Mouse (Mus musculus): ENCODE measurements around the gene Amacr. TPM values are rescaled to one million over a fixed set of nuclear protein-coding genes. Genes with fewer than 3 reads are reported as not detected.

Gene Amacr
- polyA plus RNA-seq, 1 experiment from 2014 or later: 22.9 TPM

DNA sequence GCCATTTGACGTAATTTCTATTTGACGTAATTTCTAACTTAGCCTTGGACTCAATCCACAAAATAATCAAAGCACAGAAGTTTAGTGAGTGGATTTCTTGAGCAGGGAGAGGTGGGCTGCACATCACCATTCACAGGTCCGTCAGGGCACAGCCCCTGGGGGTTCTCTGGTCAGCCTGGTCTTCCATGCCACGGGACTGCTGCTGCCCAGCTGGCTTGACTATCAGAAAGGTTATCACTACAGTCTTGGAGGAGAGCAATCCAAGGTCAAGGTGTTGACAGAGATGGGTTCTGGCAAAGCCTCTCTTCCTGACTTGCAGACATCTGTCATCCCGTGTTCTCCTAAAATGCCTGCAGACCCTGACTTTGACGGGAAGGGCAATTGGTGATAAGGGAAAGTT is 23.1 kb downstream of the Amacr start:
- WGBS: 39% methylated on average over 6 of the region's 6 CpGs
- no peaks in the 10 kb centered on the region for H3K27me3 ChIP-seq (ENCODE audit: control insufficient read depth, insufficient read depth, low read length)
- H3K4me3 ChIP-seq (ENCODE audit: low read length): no peak overlapping the region
- no peaks in the 10 kb centered on the region for H3K36me3 ChIP-seq (ENCODE audit: control insufficient read depth, insufficient read depth)
- no peaks in the 10 kb centered on the region for H3K4me1 ChIP-seq (ENCODE audit: control insufficient read depth, insufficient read depth, low read length)
- H3K27ac ChIP-seq (ENCODE audit: low read length): no peak overlapping the region
- H3K9me3 ChIP-seq (replicated peaks; ENCODE audit: control insufficient read depth, low read length): no peaks in the 10 kb centered on the region
- H3K4me2 ChIP-seq (ENCODE audit: low read depth, low read length): no peak overlapping the region
- no peak overlapping the region for H3K9ac ChIP-seq (ENCODE audit: low read length)
- ATAC-seq (replicated peaks; ENCODE audit: extremely low read depth, insufficient read depth, low FRiP score): no peak

DNA sequence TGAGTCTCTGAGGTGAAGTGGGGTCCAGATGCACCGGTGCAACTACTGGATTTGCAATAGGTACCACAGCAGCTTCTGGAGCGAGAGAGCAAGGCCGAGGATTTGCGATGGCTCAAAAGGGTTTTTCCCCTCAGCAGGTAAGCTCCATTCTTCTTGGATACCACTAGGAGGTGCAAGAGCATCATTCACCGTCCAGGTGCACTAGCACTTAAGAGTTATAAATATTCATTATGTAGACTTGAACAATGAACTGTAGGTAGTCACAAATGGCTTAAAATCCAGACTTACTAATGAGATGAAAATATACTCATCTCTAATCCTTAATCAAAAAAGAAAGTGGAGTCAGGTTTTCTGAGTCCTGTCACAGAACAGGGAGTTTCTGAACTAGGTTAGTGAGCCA is 27.2 kb downstream of the Amacr start:
- Histone ChIP-seq H3K27me3 (ENCODE audit: control insufficient read depth, insufficient read depth, low read length) (no peaks in the 10 kb centered on the region), H3K9me3 (replicated peaks; ENCODE audit: control insufficient read depth, low read length) (no peaks in the 10 kb centered on the region), H3K4me1 (ENCODE audit: control insufficient read depth, insufficient read depth, low read length) (no peaks in the 10 kb centered on the region), H3K27ac (ENCODE audit: low read length) (no peak overlapping the region), H3K4me2 (ENCODE audit: low read depth, low read length) (no peak overlapping the region), H3K36me3 (ENCODE audit: control insufficient read depth, insufficient read depth) (no peaks in the 10 kb centered on the region), H3K9ac (ENCODE audit: low read length) (no peak overlapping the region), H3K4me3 (ENCODE audit: low read length) (no peak overlapping the region)
- 22% methylated on average over 5 of the region's 5 CpGs for WGBS
- ATAC-seq (replicated peaks; ENCODE audit: extremely low read depth, insufficient read depth, low FRiP score): no peak

DNA sequence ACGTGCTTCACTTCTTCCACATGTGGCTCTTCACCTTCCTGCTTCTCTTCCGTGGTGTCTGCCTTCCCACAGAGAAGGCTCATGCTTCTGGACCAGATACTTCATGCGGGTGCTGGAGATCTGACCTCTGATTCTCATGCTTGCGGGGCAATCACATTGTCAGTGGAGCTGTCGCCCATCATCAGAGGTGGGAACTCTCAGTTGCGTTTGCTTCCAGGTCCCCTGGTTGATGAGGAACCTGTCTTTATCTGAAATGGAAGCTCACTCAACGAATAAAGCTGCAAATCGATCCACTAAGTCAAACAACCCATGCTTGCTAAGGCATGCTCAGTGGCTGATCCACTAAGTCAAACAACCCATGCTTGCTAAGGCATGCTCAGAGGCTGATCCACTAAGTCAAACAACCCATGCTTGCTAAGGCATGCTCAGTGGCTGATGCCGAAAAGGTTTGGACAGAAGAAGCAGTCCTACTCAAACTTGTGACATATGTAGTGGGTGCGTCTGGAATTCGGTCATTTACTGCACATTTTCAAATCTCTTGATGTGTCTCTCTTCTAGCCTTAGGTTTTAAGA is 29.5 kb downstream of the Amacr start:
- Histone ChIP-seq H3K27ac (ENCODE audit: low read length) (no peak overlapping the region), H3K4me1 (ENCODE audit: control insufficient read depth, insufficient read depth, low read length) (no peaks in the 10 kb centered on the region), H3K4me2 (ENCODE audit: low read depth, low read length) (no peak overlapping the region), H3K27me3 (ENCODE audit: control insufficient read depth, insufficient read depth, low read length) (no peaks in the 10 kb centered on the region), H3K9me3 (replicated peaks; ENCODE audit: control insufficient read depth, low read length) (no peaks in the 10 kb centered on the region), H3K4me3 (ENCODE audit: low read length) (no peak overlapping the region), H3K9ac (ENCODE audit: low read length) (no peak overlapping the region), H3K36me3 (ENCODE audit: control insufficient read depth, insufficient read depth) (no peaks in the 10 kb centered on the region)
- 78% methylated on average over 11 of the region's 11 CpGs for WGBS
- no peak for ATAC-seq (replicated peaks; ENCODE audit: extremely low read depth, insufficient read depth, low FRiP score)

DNA sequence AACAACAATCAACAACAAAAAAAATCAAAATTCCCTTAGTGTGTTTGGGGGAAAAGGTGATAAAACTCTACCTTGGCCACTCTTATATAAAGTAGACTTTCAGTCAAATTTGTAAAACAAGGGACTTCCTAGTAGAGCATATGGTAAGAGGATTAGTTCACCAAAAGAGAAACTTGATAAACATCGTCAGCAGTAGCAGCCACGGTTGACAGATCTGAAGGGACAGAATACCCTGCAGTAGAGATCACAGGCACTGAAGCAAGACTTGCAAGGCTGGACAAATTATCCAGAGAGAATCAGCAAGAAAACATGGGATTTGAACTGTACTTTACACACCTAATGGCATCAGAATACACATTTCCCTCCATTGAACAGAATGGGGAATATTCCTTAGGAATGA is 33.4 kb downstream of the Amacr start:
- 33% methylated on average over 2 of the region's 2 CpGs for WGBS
- no peaks in the 10 kb centered on the region for H3K36me3 ChIP-seq (ENCODE audit: control insufficient read depth, insufficient read depth)

DNA sequence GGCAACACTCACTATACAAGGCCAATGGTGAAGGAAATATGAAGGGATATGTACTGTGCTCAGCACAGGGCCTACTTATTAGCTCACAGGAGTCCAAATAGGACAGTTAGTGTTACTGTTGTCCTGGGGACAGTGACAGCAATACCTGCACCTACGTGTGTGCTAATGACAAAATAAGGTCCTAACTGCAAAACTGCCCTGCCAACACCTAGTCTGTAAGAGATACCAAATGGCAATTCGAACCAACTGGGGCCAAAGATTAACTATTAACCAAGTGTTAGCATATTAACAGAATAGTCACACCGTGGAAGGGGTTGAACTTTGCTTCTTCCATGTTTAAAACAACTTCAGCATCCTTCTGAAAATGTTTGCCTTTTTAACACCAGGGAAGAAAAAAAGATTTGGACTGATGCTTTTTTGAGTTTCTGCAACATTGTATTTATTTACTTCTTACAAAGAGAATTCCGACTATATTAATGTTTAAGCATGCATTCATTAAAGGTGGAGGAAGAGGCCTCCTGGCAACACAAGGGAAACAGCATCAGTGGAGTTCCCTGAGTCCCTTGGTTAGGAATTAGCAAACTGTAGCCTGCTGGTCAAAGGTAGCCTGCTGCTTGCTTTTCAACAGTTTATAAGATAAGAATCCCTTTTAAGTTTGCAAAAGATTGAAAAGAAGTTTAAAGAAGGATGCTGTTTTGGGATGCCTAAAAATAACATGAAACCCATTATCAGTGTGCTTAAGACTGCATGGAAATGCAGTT is 45.4 kb downstream of the Amacr start:
- no peak for ATAC-seq (replicated peaks; ENCODE audit: extremely low read depth, insufficient read depth, low FRiP score)
- Histone ChIP-seq H3K9ac (ENCODE audit: low read length) (no peak overlapping the region), H3K9me3 (replicated peaks; ENCODE audit: control insufficient read depth, low read length) (no peaks in the 10 kb centered on the region), H3K27ac (ENCODE audit: low read length) (no peak overlapping the region), H3K4me2 (ENCODE audit: low read depth, low read length) (no peak overlapping the region), H3K36me3 (ENCODE audit: control insufficient read depth, insufficient read depth) (no peaks in the 10 kb centered on the region), H3K27me3 (ENCODE audit: control insufficient read depth, insufficient read depth, low read length) (no peaks in the 10 kb centered on the region), H3K4me1 (ENCODE audit: control insufficient read depth, insufficient read depth, low read length) (no peaks in the 10 kb centered on the region), H3K4me3 (ENCODE audit: low read length) (no peak overlapping the region)
- 63% methylated on average over 4 of the region's 4 CpGs for WGBS

More for the DNA sequence above, 33.4 kb downstream of the Amacr start:
- Histone ChIP-seq H3K27me3 (ENCODE audit: control insufficient read depth, insufficient read depth, low read length) (no peaks in the 10 kb centered on the region), H3K27ac (ENCODE audit: low read length) (no peak overlapping the region), H3K4me1 (ENCODE audit: control insufficient read depth, insufficient read depth, low read length) (no peaks in the 10 kb centered on the region), H3K9me3 (replicated peaks; ENCODE audit: control insufficient read depth, low read length) (no peaks in the 10 kb centered on the region), H3K9ac (ENCODE audit: low read length) (no peak overlapping the region), H3K4me2 (ENCODE audit: low read depth, low read length) (no peak overlapping the region), H3K4me3 (ENCODE audit: low read length) (no peak overlapping the region)
- no peak for ATAC-seq (replicated peaks; ENCODE audit: extremely low read depth, insufficient read depth, low FRiP score)

DNA sequence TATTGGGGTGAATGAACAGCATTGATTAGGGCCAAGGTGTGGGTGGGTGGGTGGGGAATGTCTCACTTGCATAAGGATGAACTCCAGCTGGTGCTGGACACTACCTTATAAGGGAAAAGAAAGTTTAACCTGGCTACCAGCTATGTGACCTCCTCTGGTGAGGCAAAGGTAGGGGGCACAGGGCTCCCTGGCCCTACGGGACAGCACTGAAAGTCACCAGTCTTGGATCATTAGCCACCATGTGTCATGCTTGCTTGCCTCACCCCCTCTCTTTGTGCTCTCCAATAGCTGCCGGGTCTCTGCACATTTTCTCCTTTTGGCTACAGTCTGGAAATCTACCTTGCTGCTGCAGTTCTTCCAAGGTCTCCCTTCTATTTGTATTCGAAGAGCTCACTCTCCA is 48.6 kb downstream of the Amacr start:
- no peak overlapping the region for H3K4me3 ChIP-seq (ENCODE audit: low read length)
- 67% methylated on average over 3 of the region's 3 CpGs for WGBS

DNA sequence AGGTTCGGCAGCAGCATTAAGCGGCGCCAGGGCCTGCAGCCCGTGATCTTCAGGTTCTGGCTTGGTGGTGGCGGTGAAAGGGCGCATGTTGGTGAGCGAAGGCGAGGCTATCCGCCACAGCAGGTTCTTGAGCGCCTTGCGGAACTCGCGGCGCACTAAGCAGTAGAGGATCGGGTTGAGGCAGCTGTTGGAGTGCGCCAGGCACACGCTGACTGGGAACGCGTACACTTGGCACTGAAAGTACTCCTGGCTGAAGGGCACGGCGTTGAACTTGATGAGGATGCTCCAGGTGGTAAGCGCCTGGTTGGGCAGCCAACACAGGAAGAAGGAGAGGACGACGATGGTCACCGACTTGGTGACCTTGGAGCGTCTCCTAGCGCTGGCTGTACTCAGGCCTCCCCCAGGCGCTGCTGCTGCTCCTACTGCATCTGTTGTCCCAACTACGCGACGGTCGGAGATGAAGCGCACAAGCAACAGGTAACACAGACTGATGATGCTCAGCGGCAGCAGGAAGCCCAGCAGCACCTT is 54.5 kb downstream of the Amacr start:
- Histone ChIP-seq H3K4me2 (ENCODE audit: low read depth, low read length) (peak overlapping the region; percentile 69), H3K9me3 (replicated peaks; ENCODE audit: control insufficient read depth, low read length) (no peaks in the 10 kb centered on the region), H3K9ac (ENCODE audit: low read length) (no peak overlapping the region), H3K4me1 (ENCODE audit: control insufficient read depth, insufficient read depth, low read length) (peaks cover 8% of the 10 kb centered on the region; the same call in 1 of the 2 replicates), H3K27ac (ENCODE audit: low read length) (no peak overlapping the region), H3K4me3 (ENCODE audit: low read length) (peak overlapping the region; percentile 53), H3K27me3 (ENCODE audit: control insufficient read depth, insufficient read depth, low read length) (peaks cover 47% of the 10 kb centered on the region), H3K36me3 (ENCODE audit: control insufficient read depth, insufficient read depth) (no peaks in the 10 kb centered on the region)
- ATAC-seq (replicated peaks; ENCODE audit: extremely low read depth, insufficient read depth, low FRiP score): no peak
- WGBS: 5% methylated on average over 34 of the region's 34 CpGs

More for the DNA sequence above, 48.6 kb downstream of the Amacr start:
- H3K27me3 ChIP-seq (ENCODE audit: control insufficient read depth, insufficient read depth, low read length): peaks cover 15% of the 10 kb centered on the region
- no peak overlapping the region for H3K27ac ChIP-seq (ENCODE audit: low read length)
- no peak overlapping the region for H3K9ac ChIP-seq (ENCODE audit: low read length)
- H3K9me3 ChIP-seq (replicated peaks; ENCODE audit: control insufficient read depth, low read length): no peaks in the 10 kb centered on the region
- H3K4me1 ChIP-seq (ENCODE audit: control insufficient read depth, insufficient read depth, low read length): no peaks in the 10 kb centered on the region
- H3K36me3 ChIP-seq (ENCODE audit: control insufficient read depth, insufficient read depth): no peaks in the 10 kb centered on the region
- H3K4me2 ChIP-seq (ENCODE audit: low read depth, low read length): no peak overlapping the region
- ATAC-seq (replicated peaks; ENCODE audit: extremely low read depth, insufficient read depth, low FRiP score): no peak

DNA sequence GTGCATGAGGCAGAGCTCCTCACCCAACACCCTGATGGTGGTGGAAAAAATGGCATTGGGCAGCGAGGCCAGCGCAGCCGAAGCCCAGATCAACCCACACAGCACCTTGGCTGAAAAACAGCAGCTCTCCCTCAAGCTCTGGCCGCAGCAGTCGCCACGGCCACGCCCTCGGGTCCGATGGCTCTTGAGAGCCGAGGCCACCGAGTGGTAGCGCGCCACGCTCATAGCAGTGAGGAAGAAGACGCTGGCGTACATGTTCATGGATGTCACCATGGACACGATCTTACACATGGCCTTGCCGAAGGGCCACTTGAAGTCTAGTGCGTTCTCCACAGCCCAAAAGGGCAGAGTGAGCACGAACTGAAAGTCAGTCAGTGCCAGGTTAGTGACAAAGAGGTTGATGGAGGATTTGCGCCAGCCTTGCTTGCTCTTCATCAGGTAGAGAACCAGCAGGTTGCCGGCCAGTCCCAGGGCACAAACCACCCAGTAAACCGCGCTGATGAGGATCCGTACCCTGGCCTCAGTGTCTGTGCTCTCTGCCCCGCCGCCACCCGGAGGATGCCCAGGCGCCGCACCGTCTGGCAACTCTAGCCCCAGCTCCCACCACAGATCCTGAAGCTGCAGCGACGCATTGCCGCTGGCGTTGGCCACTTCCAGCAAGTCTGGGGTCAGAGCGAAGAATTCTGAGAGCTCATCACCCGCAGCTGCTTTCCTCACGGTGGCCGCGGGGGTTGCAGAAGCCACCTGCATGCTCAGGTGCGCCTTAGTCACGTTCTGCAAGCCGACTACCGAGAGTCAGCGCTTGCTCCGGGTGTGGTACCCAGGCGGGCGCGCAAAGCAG is 55.2 kb downstream of the Amacr start:
- Histone ChIP-seq H3K4me3 (ENCODE audit: low read length) (peak overlapping the region; percentile 53), H3K27me3 (ENCODE audit: control insufficient read depth, insufficient read depth, low read length) (peaks cover 47% of the 10 kb centered on the region), H3K4me1 (ENCODE audit: control insufficient read depth, insufficient read depth, low read length) (peaks cover 8% of the 10 kb centered on the region; the same call in 1 of the 2 replicates), H3K36me3 (ENCODE audit: control insufficient read depth, insufficient read depth) (no peaks in the 10 kb centered on the region), H3K4me2 (ENCODE audit: low read depth, low read length) (peak overlapping the region; percentile 69), H3K27ac (ENCODE audit: low read length) (no peak overlapping the region), H3K9me3 (replicated peaks; ENCODE audit: control insufficient read depth, low read length) (no peaks in the 10 kb centered on the region), H3K9ac (ENCODE audit: low read length) (no peak overlapping the region)
- 4% methylated on average over 49 of the region's 49 CpGs for WGBS
- no peak for ATAC-seq (replicated peaks; ENCODE audit: extremely low read depth, insufficient read depth, low FRiP score)

DNA sequence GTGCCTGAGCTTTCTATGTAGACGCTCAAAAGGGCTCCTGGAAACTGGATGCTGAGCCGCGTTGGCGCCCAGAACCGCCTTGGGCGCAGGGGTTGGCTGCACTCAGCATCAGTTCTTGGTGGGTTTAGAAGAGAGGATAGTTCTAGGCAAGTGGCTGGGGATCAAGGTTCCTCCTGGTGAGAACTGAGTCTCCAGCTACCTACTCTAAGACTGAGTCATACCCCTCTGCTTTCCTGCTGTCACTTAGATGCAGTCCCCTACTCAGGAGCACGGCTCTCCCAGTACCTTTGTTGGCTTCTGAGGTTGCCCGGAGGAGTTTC is 55.8 kb downstream of the Amacr start:
- H3K4me3 ChIP-seq (ENCODE audit: low read length): peak overlapping the region; percentile 53
- peak overlapping the region; percentile 69 for H3K4me2 ChIP-seq (ENCODE audit: low read depth, low read length)
- H3K4me1 ChIP-seq (ENCODE audit: control insufficient read depth, insufficient read depth, low read length): peaks cover 8% of the 10 kb centered on the region; the same call in 1 of the 2 replicates
- no peak for ATAC-seq (replicated peaks; ENCODE audit: extremely low read depth, insufficient read depth, low FRiP score)
- H3K9ac ChIP-seq (ENCODE audit: low read length): no peak overlapping the region
- peaks cover 47% of the 10 kb centered on the region for H3K27me3 ChIP-seq (ENCODE audit: control insufficient read depth, insufficient read depth, low read length)
- H3K36me3 ChIP-seq (ENCODE audit: control insufficient read depth, insufficient read depth): no peaks in the 10 kb centered on the region
- H3K27ac ChIP-seq (ENCODE audit: low read length): no peak overlapping the region
- H3K9me3 ChIP-seq (replicated peaks; ENCODE audit: control insufficient read depth, low read length): no peaks in the 10 kb centered on the region
- WGBS: 5% methylated on average over 8 of the region's 8 CpGs
